Mouse (Mus musculus): ENCODE results near the gene Gm17409. TPM values are rescaled to one million over a fixed set of nuclear protein-coding genes. Genes with fewer than 3 reads are reported as not detected.
A peak's percentile ranks its signal among the peaks of the same experiment; 100 is the strongest.

The Gm17409 gene
- total and polyA plus RNA-seq, 2 experiments from 2014 or later = not detected

GRCm38 (mm10) chr2:58488404-58488803 lies 18.5 kb downstream of the Gm17409 start:
- Histone ChIP-seq H3K36me3 (ENCODE audit: insufficient read depth, low read length) (no peaks in the 10 kb centered on the region), H3K9me3 (ENCODE audit: low read length) (no peaks in the 10 kb centered on the region), H3K27me3 (ENCODE audit: insufficient read depth, low read length) (no peaks in the 10 kb centered on the region), H3K27ac (no peak overlapping the region), H3K4me1 (ENCODE audit: insufficient read depth, low read length) (peaks cover 16% of the 10 kb centered on the region; the same call in 1 of the 2 replicates), H3K9ac (replicated peaks; ENCODE audit: low read length) (no peak overlapping the region), H3K4me3 (ENCODE audit: low read length) (no peak overlapping the region), H3K4me2 (ENCODE audit: low read depth, low read length) (no peak overlapping the region)
- 96% methylated on average over 8 of the region's 8 CpGs for WGBS
- no peak for DNase-seq (ENCODE audit: low spot score)
- no peak for ATAC-seq
- TF ChIP-seq CTCF (IDR thresholded peaks at IDR 0.05; ENCODE audit: low read depth) = no peak

- no peak overlapping the region for H3K4me3 ChIP-seq (ENCODE audit: low read length)
- TF ChIP-seq CTCF (IDR thresholded peaks at IDR 0.05; ENCODE audit: low read depth) = no peak
- H3K4me1 ChIP-seq (ENCODE audit: insufficient read depth, low read length) = peaks cover 12% of the 10 kb centered on the region; the same call in 1 of the 2 replicates
- 71% methylated on average over 9 of the region's 9 CpGs for WGBS
- DNase-seq (ENCODE audit: low spot score) = no peak
- H3K9ac ChIP-seq (replicated peaks; ENCODE audit: low read length) = no peak overlapping the region
- H3K36me3 ChIP-seq (ENCODE audit: insufficient read depth, low read length) = no peaks in the 10 kb centered on the region
- H3K27me3 ChIP-seq (ENCODE audit: insufficient read depth, low read length) = no peaks in the 10 kb centered on the region
- ATAC-seq = no peak
- H3K9me3 ChIP-seq (ENCODE audit: low read length) = no peaks in the 10 kb centered on the region
- H3K4me2 ChIP-seq (ENCODE audit: low read depth, low read length) = no peak overlapping the region
- no peak overlapping the region for H3K27ac ChIP-seq
Measured at GRCm38 (mm10) chr2:58489275-58489674, 19.4 kb downstream of the Gm17409 start.

- H3K9me3 ChIP-seq (ENCODE audit: low read length) = no peaks in the 10 kb centered on the region
- no peak for DNase-seq (ENCODE audit: low spot score)
- no peaks in the 10 kb centered on the region for H3K27me3 ChIP-seq (ENCODE audit: insufficient read depth, low read length)
- no peak overlapping the region for H3K4me3 ChIP-seq (ENCODE audit: low read length)
- no peaks in the 10 kb centered on the region for H3K36me3 ChIP-seq (ENCODE audit: insufficient read depth, low read length)
- ATAC-seq = no peak
- no peak overlapping the region for H3K4me2 ChIP-seq (ENCODE audit: low read depth, low read length)
- 55% methylated on average over 18 of the region's 18 CpGs for WGBS
- H3K4me1 ChIP-seq (ENCODE audit: insufficient read depth, low read length) = no peaks in the 10 kb centered on the region
- no peak overlapping the region for H3K27ac ChIP-seq
- no peak for TF ChIP-seq CTCF (IDR thresholded peaks at IDR 0.05; ENCODE audit: low read depth)
- no peak overlapping the region for H3K9ac ChIP-seq (replicated peaks; ENCODE audit: low read length)
Measured at GRCm38 (mm10) chr2:58493685-58494635, 24.0 kb downstream of the Gm17409 start.

- no peaks in the 10 kb centered on the region for H3K27me3 ChIP-seq (ENCODE audit: insufficient read depth, low read length)
- H3K9ac ChIP-seq (replicated peaks; ENCODE audit: low read length) = no peak overlapping the region
- no peak overlapping the region for H3K4me3 ChIP-seq (ENCODE audit: low read length)
- ATAC-seq (no peak), DNase-seq (ENCODE audit: low spot score) (no peak)
- 89% methylated on average over 3 of the region's 3 CpGs for WGBS
- no peak overlapping the region for H3K4me2 ChIP-seq (ENCODE audit: low read depth, low read length)
- no peak overlapping the region for H3K27ac ChIP-seq
- no peaks in the 10 kb centered on the region for H3K9me3 ChIP-seq (ENCODE audit: low read length)
- TF ChIP-seq CTCF (IDR thresholded peaks at IDR 0.05; ENCODE audit: low read depth) = no peak
- no peaks in the 10 kb centered on the region for H3K4me1 ChIP-seq (ENCODE audit: insufficient read depth, low read length)
- no peaks in the 10 kb centered on the region for H3K36me3 ChIP-seq (ENCODE audit: insufficient read depth, low read length)
Measured at GRCm38 (mm10) chr2:58495271-58495670, 25.4 kb downstream of the Gm17409 start.

- H3K9ac ChIP-seq (replicated peaks; ENCODE audit: low read length) = no peak overlapping the region
- no peak overlapping the region for H3K4me3 ChIP-seq (ENCODE audit: low read length)
- 82% methylated on average over 8 of the region's 8 CpGs for WGBS
- no peaks in the 10 kb centered on the region for H3K4me1 ChIP-seq (ENCODE audit: insufficient read depth, low read length)
- no peak for TF ChIP-seq CTCF (IDR thresholded peaks at IDR 0.05; ENCODE audit: low read depth)
- H3K27me3 ChIP-seq (ENCODE audit: insufficient read depth, low read length) = no peaks in the 10 kb centered on the region
- H3K36me3 ChIP-seq (ENCODE audit: insufficient read depth, low read length) = no peaks in the 10 kb centered on the region
- H3K4me2 ChIP-seq (ENCODE audit: low read depth, low read length) = no peak overlapping the region
- ATAC-seq = no peak
- no peak overlapping the region for H3K27ac ChIP-seq
- H3K9me3 ChIP-seq (ENCODE audit: low read length) = no peaks in the 10 kb centered on the region
- DNase-seq (ENCODE audit: low spot score) = no peak
Measured at GRCm38 (mm10) chr2:58496647-58497410, 26.9 kb downstream of the Gm17409 start.

GRCm38 (mm10) chr2:58505306-58506090 lies 35.6 kb downstream of the Gm17409 start:
- WGBS = 80% methylated on average over 9 of the region's 9 CpGs
- H3K9me3 ChIP-seq (ENCODE audit: low read length) = no peaks in the 10 kb centered on the region
- no peak for DNase-seq (ENCODE audit: low spot score)
- H3K4me3 ChIP-seq (ENCODE audit: low read length) = no peak overlapping the region
- no peak for TF ChIP-seq CTCF (IDR thresholded peaks at IDR 0.05; ENCODE audit: low read depth)
- ATAC-seq = 0 out of 2 replicates have a peak, but pooled peaks have one; percentile 27
- H3K4me2 ChIP-seq (ENCODE audit: low read depth, low read length) = no peak overlapping the region
- no peaks in the 10 kb centered on the region for H3K36me3 ChIP-seq (ENCODE audit: insufficient read depth, low read length)
- H3K4me1 ChIP-seq (ENCODE audit: insufficient read depth, low read length) = no peaks in the 10 kb centered on the region
- H3K9ac ChIP-seq (replicated peaks; ENCODE audit: low read length) = no peak overlapping the region
- H3K27me3 ChIP-seq (ENCODE audit: insufficient read depth, low read length) = no peaks in the 10 kb centered on the region
- H3K27ac ChIP-seq = no peak overlapping the region
